Mouse (Mus musculus): ENCODE measurements around the gene Clec4a4. TPM values are rescaled to one million over a fixed set of nuclear protein-coding genes. Genes with fewer than 3 reads are reported as not detected.
"Not testable (repeated sequence)": the region's sequence is repeated elsewhere in the genome, so short reads cannot be mapped to it uniquely, and the experiment has no call there.

The Clec4a4 gene
- polyA plus RNA-seq (2015; fragmentation: Nextera tagmentation; extraction: Ambion mirVana), result not detected in 2 replicates

DNA sequence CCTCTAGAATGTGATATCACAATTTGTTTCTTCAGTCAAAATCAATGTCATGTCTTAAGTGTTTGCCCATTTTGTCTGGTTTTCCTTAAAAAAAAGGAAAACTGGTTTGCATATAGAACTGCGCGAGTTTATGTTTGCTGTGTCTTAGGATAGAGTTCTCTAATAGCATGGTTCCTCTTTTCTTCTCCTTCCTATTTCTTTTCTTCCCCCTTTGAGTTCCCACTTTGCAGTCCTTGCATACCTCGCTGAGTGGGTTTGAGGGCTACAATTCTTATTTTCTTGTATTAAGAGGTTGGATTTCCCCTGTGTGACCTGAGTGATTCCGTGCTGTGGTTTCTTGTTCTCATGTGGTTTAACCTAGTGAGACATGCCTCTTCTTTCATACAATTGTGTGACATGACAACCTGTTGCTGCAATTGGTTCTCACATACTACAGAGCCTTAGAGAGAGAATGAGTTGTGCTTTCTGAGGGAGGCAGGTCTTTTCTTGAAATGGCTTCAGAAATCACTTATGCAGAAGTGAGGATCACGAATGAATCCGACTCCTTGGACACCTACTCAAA, at the start of gene Clec4a4:
Gene Clec4a4, plus strand, starts transcription at position 492 of the 562 bp plus-strand sequence.
- Histone ChIP-seq H3K9ac (no peak within 1 kb of the TSS), H3K4me1 (no peaks in the 10 kb centered on the region), H3K4me3 (no peak within 1 kb of the TSS), H3K4me2 (no peak within 1 kb of the TSS), H3K9me3 (peaks cover 15% of the 10 kb centered on the region; the same call in 1 of the 2 replicates), H3K27me3 (replicated peaks) (no peaks in the 10 kb centered on the region), H3K27ac (replicated peaks) (no peak within 1 kb of the TSS), H3K36me3 (no peaks in the 10 kb centered on the region)
- 69% methylated on average over 6 of the region's 6 CpGs for WGBS
- ATAC-seq (ENCODE audit: extremely low read depth, insufficient number of reproducible peaks, low FRiP score, low TSS enrichment), result no peak

DNA sequence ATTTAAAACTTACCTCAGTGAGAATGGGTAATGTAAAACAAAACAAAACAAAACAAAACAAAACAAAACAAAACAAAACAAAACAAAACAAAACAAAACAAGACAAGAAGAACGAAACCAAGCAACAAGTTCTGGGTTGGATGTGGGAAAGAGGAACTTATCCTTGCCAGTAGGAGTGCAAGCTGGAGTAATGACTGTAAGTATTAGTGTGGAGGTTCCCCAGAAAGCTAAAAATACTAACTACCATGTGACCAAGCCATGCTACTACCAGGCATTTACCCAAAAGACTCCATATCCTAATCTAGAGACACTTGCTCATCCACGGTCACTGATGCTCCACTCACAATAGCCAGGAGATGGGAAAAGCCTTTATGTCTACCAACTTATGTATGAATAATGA, 43.4 kb upstream of the Clec4a4 start:
- Histone ChIP-seq H3K27me3 (replicated peaks) (no peaks in the 10 kb centered on the region), H3K27ac (replicated peaks) (no peak overlapping the region), H3K9me3 (no peaks in the 10 kb centered on the region; the same call in 1 of the 2 replicates), H3K4me1 (no peaks in the 10 kb centered on the region), H3K9ac (no peak overlapping the region), H3K4me2 (no peak overlapping the region), H3K36me3 (no peaks in the 10 kb centered on the region), H3K4me3 (no peak overlapping the region)
- 78% methylated on average over 2 of the region's 2 CpGs for WGBS
- ATAC-seq (ENCODE audit: extremely low read depth, insufficient number of reproducible peaks, low FRiP score, low TSS enrichment), result no peak

DNA sequence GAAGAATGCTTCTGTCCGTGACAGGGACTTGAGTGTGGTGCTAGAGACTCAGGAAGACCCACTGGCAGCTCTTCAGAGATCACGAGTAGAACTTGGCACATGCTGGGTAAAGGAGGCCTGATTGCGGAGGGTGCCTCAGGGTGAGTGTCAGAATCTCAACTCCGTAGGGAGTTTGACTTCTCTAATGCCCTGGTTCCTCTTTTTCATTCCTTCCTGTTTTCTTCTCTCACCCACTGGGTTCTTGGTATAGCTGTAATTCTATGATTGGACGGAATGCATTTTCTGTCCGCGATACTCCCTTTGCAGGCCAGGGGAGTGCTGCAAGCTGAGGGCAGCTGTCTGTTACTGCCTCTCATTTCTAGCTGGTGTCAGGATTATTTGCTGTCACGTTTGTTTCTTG, 37.8 kb upstream of the Clec4a4 start, which contains the start of gene Clec4a3:
Gene Clec4a3, plus strand, starts transcription at position 115 of the 400 bp plus-strand sequence.
- H3K36me3 ChIP-seq, result no peaks in the 10 kb centered on the region
- H3K9me3 ChIP-seq, result no peaks in the 10 kb centered on the region; the same call in 1 of the 2 replicates
- H3K27me3 ChIP-seq (replicated peaks), result no peaks in the 10 kb centered on the region
- no peak for ATAC-seq (ENCODE audit: extremely low read depth, insufficient number of reproducible peaks, low FRiP score, low TSS enrichment)
- 77% methylated on average over 8 of the region's 8 CpGs for WGBS
- no peak within 1 kb of the TSS for H3K9ac ChIP-seq
- H3K4me3 ChIP-seq, result no peak within 1 kb of the TSS
- H3K4me1 ChIP-seq, result no peaks in the 10 kb centered on the region
- no peak within 1 kb of the TSS for H3K27ac ChIP-seq (replicated peaks)
- H3K4me2 ChIP-seq, result no peak within 1 kb of the TSS

DNA sequence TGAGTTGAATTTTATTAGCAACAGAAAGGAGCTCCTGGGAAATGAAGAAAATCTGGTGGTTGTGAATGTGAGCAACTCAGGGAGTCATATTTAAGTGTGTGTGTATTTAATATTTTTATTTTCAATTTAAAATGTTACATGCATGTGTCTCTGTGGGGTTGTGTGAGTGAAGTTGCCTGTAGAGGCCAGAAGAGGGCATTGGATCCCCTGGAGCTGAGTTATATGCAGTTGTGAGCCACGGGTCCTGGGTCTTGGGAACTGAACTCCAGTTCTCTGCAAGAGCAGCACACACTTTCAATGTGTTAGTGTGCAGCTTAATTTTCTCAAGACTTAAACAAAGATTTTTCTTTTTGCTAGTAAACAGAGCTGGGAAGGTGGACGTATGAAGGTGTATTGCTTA, 25.6 kb upstream of the Clec4a4 start:
- Histone ChIP-seq H3K4me3 (no peak overlapping the region), H3K4me1 (no peaks in the 10 kb centered on the region), H3K36me3 (no peaks in the 10 kb centered on the region), H3K4me2 (no peak overlapping the region), H3K27me3 (replicated peaks) (no peaks in the 10 kb centered on the region), H3K27ac (replicated peaks) (no peak overlapping the region), H3K9me3 (peaks cover 14% of the 10 kb centered on the region; the same call in 1 of the 2 replicates), H3K9ac (no peak overlapping the region)
- 66% methylated on average over 2 of the region's 2 CpGs for WGBS
- no peak for ATAC-seq (ENCODE audit: extremely low read depth, insufficient number of reproducible peaks, low FRiP score, low TSS enrichment)

DNA sequence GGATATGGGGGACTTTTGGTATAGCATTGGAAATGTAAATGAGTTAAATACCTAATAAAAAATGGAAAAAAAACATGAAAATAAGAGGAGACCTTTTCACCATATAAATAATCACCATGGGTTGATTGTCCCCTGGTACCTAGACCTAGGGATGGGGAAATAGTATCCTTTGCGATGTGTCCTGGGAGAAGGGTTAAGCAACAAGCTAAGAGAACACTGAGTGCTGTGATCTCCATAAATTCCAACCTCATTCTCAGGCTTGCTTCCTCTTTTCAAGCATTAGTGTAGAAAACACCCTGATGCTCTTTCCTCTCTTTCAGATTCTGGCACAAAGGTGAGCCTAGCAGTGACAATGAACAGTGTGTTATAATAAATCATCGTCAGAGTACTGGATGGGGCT, 21.1 kb upstream of the Clec4a4 start:
- WGBS, result 68% methylated on average over 2 of the region's 2 CpGs
- ATAC-seq (ENCODE audit: extremely low read depth, insufficient number of reproducible peaks, low FRiP score, low TSS enrichment), result no peak
- Histone ChIP-seq H3K4me2 (no peak overlapping the region), H3K9me3 (0 out of 2 replicates have a peak, but pooled peaks cover 3% of the 10 kb centered on the region), H3K4me1 (no peaks in the 10 kb centered on the region), H3K27ac (replicated peaks) (no peak overlapping the region), H3K36me3 (no peaks in the 10 kb centered on the region), H3K9ac (no peak overlapping the region), H3K4me3 (no peak overlapping the region), H3K27me3 (replicated peaks) (no peaks in the 10 kb centered on the region)

DNA sequence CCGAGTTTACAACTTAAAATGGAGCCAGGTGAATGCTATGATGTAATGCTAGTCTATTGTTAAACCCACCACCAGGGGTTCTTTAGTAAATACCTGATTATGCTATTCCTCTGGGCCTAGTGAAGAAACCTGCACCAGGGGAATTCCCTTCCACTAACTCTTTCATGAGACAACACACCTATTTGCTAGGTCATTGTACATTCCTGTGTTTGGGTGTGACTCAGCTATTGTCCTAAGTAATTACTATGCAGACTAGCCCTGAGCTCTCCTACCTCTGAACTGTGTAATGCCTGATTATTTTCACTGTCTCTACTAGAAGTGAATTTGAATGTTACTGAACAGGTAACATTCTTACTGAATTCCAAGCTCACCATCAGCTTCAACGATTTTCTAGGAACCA, 14.5 kb downstream of the Clec4a4 start:
- H3K4me2 ChIP-seq; H3K27me3 ChIP-seq (replicated peaks); ATAC-seq (ENCODE audit: extremely low read depth, insufficient number of reproducible peaks, low FRiP score, low TSS enrichment); H3K4me1 ChIP-seq; H3K4me3 ChIP-seq; H3K36me3 ChIP-seq; H3K27ac ChIP-seq (replicated peaks); H3K9ac ChIP-seq: not testable (repeated sequence)
- WGBS, result 57% methylated on average over 2 of the region's 2 CpGs
- peaks cover 12% of the 10 kb centered on the region for H3K9me3 ChIP-seq

DNA sequence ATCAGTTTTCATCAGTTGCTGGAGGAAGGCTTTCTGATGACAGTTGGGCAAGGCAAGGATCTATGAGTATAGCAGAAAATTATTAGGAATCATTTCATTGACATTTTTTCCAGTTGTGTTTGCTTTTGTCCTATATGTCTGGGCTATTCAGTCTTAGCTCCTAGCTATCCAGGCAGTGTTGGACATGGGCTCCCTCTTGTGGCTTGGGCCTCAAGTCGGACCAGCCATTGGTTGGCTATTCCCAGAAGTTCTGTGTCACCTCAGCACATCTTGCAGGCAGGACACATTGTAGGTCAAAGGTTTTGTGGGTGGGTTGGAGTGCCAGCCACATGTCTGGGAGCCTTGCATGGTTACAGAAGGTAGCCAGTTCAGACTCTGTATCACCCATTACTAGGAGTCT, 15.4 kb downstream of the Clec4a4 start:
- Histone ChIP-seq H3K9ac (no peak overlapping the region), H3K36me3 (no peaks in the 10 kb centered on the region), H3K27ac (replicated peaks) (no peak overlapping the region), H3K27me3 (replicated peaks) (no peaks in the 10 kb centered on the region), H3K4me1 (no peaks in the 10 kb centered on the region), H3K9me3 (peaks cover 7% of the 10 kb centered on the region; the same call in 1 of the 2 replicates), H3K4me2 (no peak overlapping the region), H3K4me3 (no peak overlapping the region)
- ATAC-seq (ENCODE audit: extremely low read depth, insufficient number of reproducible peaks, low FRiP score, low TSS enrichment), result no peak
- 57% methylated on average over 1 of the region's 1 CpGs for WGBS

DNA sequence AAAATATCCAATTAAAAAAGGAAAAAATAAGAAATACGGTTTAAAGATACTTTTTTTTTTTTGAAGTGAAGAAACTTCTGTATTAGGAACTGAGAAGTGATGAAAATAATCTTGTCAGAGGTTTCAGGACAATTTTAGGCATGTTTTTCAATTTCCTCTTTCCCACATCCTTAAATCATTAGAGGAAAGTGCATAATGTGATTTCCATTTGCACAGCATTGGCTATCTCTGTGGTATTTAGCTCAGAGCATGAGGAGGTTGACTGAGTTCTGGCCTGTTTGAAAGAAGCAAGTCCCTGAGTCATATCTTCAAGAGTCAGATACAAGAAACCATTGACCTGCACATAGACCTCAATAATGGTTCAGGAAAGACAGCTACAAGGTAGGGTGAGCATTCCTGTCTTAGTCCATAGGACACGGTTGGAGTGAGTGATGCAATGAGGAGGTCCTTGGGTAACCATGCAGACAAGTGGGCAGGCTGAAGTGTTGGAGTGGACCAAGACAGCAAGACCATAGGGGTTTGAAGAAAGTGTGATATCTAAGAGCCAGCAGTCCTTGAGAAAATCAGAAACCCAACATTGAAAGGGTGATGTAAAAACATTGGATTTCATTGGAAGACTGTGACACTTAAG, 59.7 kb downstream of the Clec4a4 start, which contains the start of gene Clec4b1:
Gene Clec4b1, plus strand, starts transcription at position 221 of the 631 bp plus-strand sequence.
- no peaks in the 10 kb centered on the region for H3K27me3 ChIP-seq (replicated peaks)
- peaks cover 27% of the 10 kb centered on the region for H3K9me3 ChIP-seq
- WGBS, result 61% methylated on average over 2 of the region's 2 CpGs
- no peaks in the 10 kb centered on the region for H3K4me1 ChIP-seq
- no peaks in the 10 kb centered on the region for H3K36me3 ChIP-seq
- no peak within 1 kb of the TSS for H3K4me3 ChIP-seq
- H3K9ac ChIP-seq, result no peak within 1 kb of the TSS
- no peak within 1 kb of the TSS for H3K4me2 ChIP-seq
- ATAC-seq (ENCODE audit: extremely low read depth, insufficient number of reproducible peaks, low FRiP score, low TSS enrichment), result no peak
- H3K27ac ChIP-seq (replicated peaks), result no peak within 1 kb of the TSS

Other genes starting within 250 kb of the Clec4a4 start
- gene Slc2a3, start 188.7 kb upstream of the Clec4a4 start, polyA plus RNA-seq (2015; fragmentation: Nextera tagmentation; extraction: Ambion mirVana), result 12.1 and 15.4 TPM in 2 replicates
- 4.8 and 5.6 TPM in 2 replicates for gene Foxj2, start 170.5 kb upstream of the Clec4a4 start, polyA plus RNA-seq (2015; fragmentation: Nextera tagmentation; extraction: Ambion mirVana)
- 2.4 and 3.0 TPM in 2 replicates for gene C3ar1, start 134.2 kb upstream of the Clec4a4 start, polyA plus RNA-seq (2015; fragmentation: Nextera tagmentation; extraction: Ambion mirVana)
- 49.9 and 51.3 TPM in 2 replicates for gene Necap1, start 115.9 kb upstream of the Clec4a4 start, polyA plus RNA-seq (2015; fragmentation: Nextera tagmentation; extraction: Ambion mirVana)
- 0.70 and 0.94 TPM in 2 replicates for gene Clec4a1, start 68.5 kb upstream of the Clec4a4 start, polyA plus RNA-seq (2015; fragmentation: Nextera tagmentation; extraction: Ambion mirVana)
- 1.0 and 1.1 TPM in 2 replicates for gene Clec4a3, start 37.9 kb upstream of the Clec4a4 start, polyA plus RNA-seq (2015; fragmentation: Nextera tagmentation; extraction: Ambion mirVana)
- gene Clec4b1, start 59.6 kb downstream of the Clec4a4 start, polyA plus RNA-seq (2015; fragmentation: Nextera tagmentation; extraction: Ambion mirVana), result not detected in 2 replicates
- 1.3 and 2.3 TPM in 2 replicates for gene Clec4a2, start 116.1 kb downstream of the Clec4a4 start, polyA plus RNA-seq (2015; fragmentation: Nextera tagmentation; extraction: Ambion mirVana)
- gene Clec4b2, start 182.5 kb downstream of the Clec4a4 start, polyA plus RNA-seq (2015; fragmentation: Nextera tagmentation; extraction: Ambion mirVana), result not detected in 2 replicates
- gene Clec4n, start 239.5 kb downstream of the Clec4a4 start, polyA plus RNA-seq (2015; fragmentation: Nextera tagmentation; extraction: Ambion mirVana), result 0.78 and 1.6 TPM in 2 replicates